Mouse (Mus musculus): ENCODE measurements around the gene Mepce. TPM values are rescaled to one million over a fixed set of nuclear protein-coding genes. Genes with fewer than 3 reads are reported as not detected.

The Mepce gene
- 15.2 TPM for polyA plus RNA-seq (2015; fragmentation: Illumina TruSeq; extraction: RNeasy Lipid Tissue Mini Kit (QIAGEN cat#74804); ENCODE audit: insufficient read depth, low read depth, low replicate concordance)

GRCm38 (mm10) chr5:137787151-137787928 is at the start of gene Mepce, which contains the start of gene Zcwpw1:
Gene Mepce, minus strand, starts transcription at chr5:137787655.
Gene Zcwpw1, plus strand, starts transcription at chr5:137787798.

GRCm38 (mm10) chr5:137835966-137836520 is 48.6 kb upstream of the Mepce start, which contains the start of gene Pilra:
Gene Pilra, minus strand, starts transcription at chr5:137836281.

GRCm38 (mm10) chr5:137778635-137779034 is 8.8 kb downstream of the Mepce start, which contains the start of gene Ppp1r35:
Gene Ppp1r35, plus strand, starts transcription at chr5:137778849.

GRCm38 (mm10) chr5:137745214-137746171 is 42.0 kb downstream of the Mepce start, which contains the start of gene Tsc22d4:
Gene Tsc22d4, plus strand, starts transcription at chr5:137745730.

GRCm38 (mm10) chr5:137741023-137741931 is 46.2 kb downstream of the Mepce start, which contains the start of gene Nyap1:
Gene Nyap1, minus strand, starts transcription at chr5:137741607.

Other genes starting within 250 kb of the Mepce start
- gene Actl6b, start 234.1 kb downstream of the Mepce start, polyA plus RNA-seq (2015; fragmentation: Illumina TruSeq; extraction: RNeasy Lipid Tissue Mini Kit (QIAGEN cat#74804); ENCODE audit: insufficient read depth, low read depth, low replicate concordance) = 3.0 TPM
- not detected for gene Tfr2, start 217.8 kb downstream of the Mepce start, polyA plus RNA-seq (2015; fragmentation: Illumina TruSeq; extraction: RNeasy Lipid Tissue Mini Kit (QIAGEN cat#74804); ENCODE audit: insufficient read depth, low read depth, low replicate concordance)
- gene Mospd3, start 186.6 kb downstream of the Mepce start, polyA plus RNA-seq (2015; fragmentation: Illumina TruSeq; extraction: RNeasy Lipid Tissue Mini Kit (QIAGEN cat#74804); ENCODE audit: insufficient read depth, low read depth, low replicate concordance) = 12.9 TPM
- gene Pcolce, start 173.9 kb downstream of the Mepce start, polyA plus RNA-seq (2015; fragmentation: Illumina TruSeq; extraction: RNeasy Lipid Tissue Mini Kit (QIAGEN cat#74804); ENCODE audit: insufficient read depth, low read depth, low replicate concordance) = 52.4 TPM
- gene Fbxo24, start 158.7 kb downstream of the Mepce start, polyA plus RNA-seq (2015; fragmentation: Illumina TruSeq; extraction: RNeasy Lipid Tissue Mini Kit (QIAGEN cat#74804); ENCODE audit: insufficient read depth, low read depth, low replicate concordance) = not detected
- gene Lrch4, start 158.5 kb downstream of the Mepce start, polyA plus RNA-seq (2015; fragmentation: Illumina TruSeq; extraction: RNeasy Lipid Tissue Mini Kit (QIAGEN cat#74804); ENCODE audit: insufficient read depth, low read depth, low replicate concordance) = 5.2 TPM
- 8.8 TPM for gene Gm20605, start 158.5 kb downstream of the Mepce start, polyA plus RNA-seq (2015; fragmentation: Illumina TruSeq; extraction: RNeasy Lipid Tissue Mini Kit (QIAGEN cat#74804); ENCODE audit: insufficient read depth, low read depth, low replicate concordance)
- gene Sap25, start 146.3 kb downstream of the Mepce start, polyA plus RNA-seq (2015; fragmentation: Illumina TruSeq; extraction: RNeasy Lipid Tissue Mini Kit (QIAGEN cat#74804); ENCODE audit: insufficient read depth, low read depth, low replicate concordance) = 41.3 TPM
- 0.57 TPM for gene Irs3, start 141.9 kb downstream of the Mepce start, polyA plus RNA-seq (2015; fragmentation: Illumina TruSeq; extraction: RNeasy Lipid Tissue Mini Kit (QIAGEN cat#74804); ENCODE audit: insufficient read depth, low read depth, low replicate concordance)
- 3.9 TPM for gene Agfg2, start 102.9 kb downstream of the Mepce start, polyA plus RNA-seq (2015; fragmentation: Illumina TruSeq; extraction: RNeasy Lipid Tissue Mini Kit (QIAGEN cat#74804); ENCODE audit: insufficient read depth, low read depth, low replicate concordance)
- gene Nyap1, start 46.0 kb downstream of the Mepce start, polyA plus RNA-seq (2015; fragmentation: Illumina TruSeq; extraction: RNeasy Lipid Tissue Mini Kit (QIAGEN cat#74804); ENCODE audit: insufficient read depth, low read depth, low replicate concordance) = 1.2 TPM
- 16.1 TPM for gene Tsc22d4, start 41.9 kb downstream of the Mepce start, polyA plus RNA-seq (2015; fragmentation: Illumina TruSeq; extraction: RNeasy Lipid Tissue Mini Kit (QIAGEN cat#74804); ENCODE audit: insufficient read depth, low read depth, low replicate concordance)
- 6.1 TPM for gene Ppp1r35, start 8.8 kb downstream of the Mepce start, polyA plus RNA-seq (2015; fragmentation: Illumina TruSeq; extraction: RNeasy Lipid Tissue Mini Kit (QIAGEN cat#74804); ENCODE audit: insufficient read depth, low read depth, low replicate concordance)
- gene Zcwpw1, start 143 bp upstream of the Mepce start, polyA plus RNA-seq (2015; fragmentation: Illumina TruSeq; extraction: RNeasy Lipid Tissue Mini Kit (QIAGEN cat#74804); ENCODE audit: insufficient read depth, low read depth, low replicate concordance) = 1.2 TPM
- gene Pilra, start 48.6 kb upstream of the Mepce start, polyA plus RNA-seq (2015; fragmentation: Illumina TruSeq; extraction: RNeasy Lipid Tissue Mini Kit (QIAGEN cat#74804); ENCODE audit: insufficient read depth, low read depth, low replicate concordance) = 2.6 TPM
- not detected for gene Pilrb1, start 70.5 kb upstream of the Mepce start, polyA plus RNA-seq (2015; fragmentation: Illumina TruSeq; extraction: RNeasy Lipid Tissue Mini Kit (QIAGEN cat#74804); ENCODE audit: insufficient read depth, low read depth, low replicate concordance)
- gene Pilrb2, start 84.2 kb upstream of the Mepce start, polyA plus RNA-seq (2015; fragmentation: Illumina TruSeq; extraction: RNeasy Lipid Tissue Mini Kit (QIAGEN cat#74804); ENCODE audit: insufficient read depth, low read depth, low replicate concordance) = not detected
- gene Cyp3a13, start 134.0 kb upstream of the Mepce start, polyA plus RNA-seq (2015; fragmentation: Illumina TruSeq; extraction: RNeasy Lipid Tissue Mini Kit (QIAGEN cat#74804); ENCODE audit: insufficient read depth, low read depth, low replicate concordance) = 1.7 TPM
- gene Gjc3, start 175.4 kb upstream of the Mepce start, polyA plus RNA-seq (2015; fragmentation: Illumina TruSeq; extraction: RNeasy Lipid Tissue Mini Kit (QIAGEN cat#74804); ENCODE audit: insufficient read depth, low read depth, low replicate concordance) = not detected
- 3.8 TPM for gene Azgp1, start 193.9 kb upstream of the Mepce start, polyA plus RNA-seq (2015; fragmentation: Illumina TruSeq; extraction: RNeasy Lipid Tissue Mini Kit (QIAGEN cat#74804); ENCODE audit: insufficient read depth, low read depth, low replicate concordance)
- not detected for gene Smok3a, start 233.6 kb upstream of the Mepce start, polyA plus RNA-seq (2015; fragmentation: Illumina TruSeq; extraction: RNeasy Lipid Tissue Mini Kit (QIAGEN cat#74804); ENCODE audit: insufficient read depth, low read depth, low replicate concordance)
- not detected for gene Smok3b, start 233.8 kb upstream of the Mepce start, polyA plus RNA-seq (2015; fragmentation: Illumina TruSeq; extraction: RNeasy Lipid Tissue Mini Kit (QIAGEN cat#74804); ENCODE audit: insufficient read depth, low read depth, low replicate concordance)